Mouse (Mus musculus) neural tube, embryonic 11.5 days (tissue): ENCODE results near the gene D630045J12Rik. TPM values are rescaled to one million over a fixed set of nuclear protein-coding genes. Genes with fewer than 3 reads are reported as not detected.

Experiments
- ATAC-seq: fragments of 200-750 bp; cut with Nextera tagmentation; 2 replicates; pipeline ENCODE4 v1.8.0; 2017; ENCODE audit warnings: moderate number of reproducible peaks, mild to moderate bottlenecking, moderate TSS enrichment, moderate library complexity; ENCODE audit not compliant: insufficient read depth, low FRiP score, low TSS enrichment
- DNase-seq: peaks from one replicate; pipeline ENCODE4 v3.0.0-alpha.2; 2015; ENCODE audit warnings: low spot score
- H3K27ac ChIP-seq: fragments of 300-500 bp; sonication (generic); 2 replicates; pipeline ENCODE4 v1.5.1; 2014; ENCODE audit warnings: low read depth, mild to moderate bottlenecking, low read length
- H3K27me3 ChIP-seq: fragments of 300-500 bp; sonication (generic); 2 replicates; pipeline ENCODE4 v1.6.1; 2014; ENCODE audit warnings: mild to moderate bottlenecking, low read length, mixed read lengths; ENCODE audit not compliant: control insufficient read depth, insufficient read depth
- H3K36me3 ChIP-seq: fragments of 300-500 bp; sonication (generic); 2 replicates; pipeline ENCODE4 v1.6.1; 2014; ENCODE audit warnings: mild to moderate bottlenecking, low read length, moderate library complexity, mixed read lengths; ENCODE audit not compliant: control insufficient read depth, insufficient read depth
- H3K4me1 ChIP-seq: fragments of 300-500 bp; sonication (generic); 2 replicates; pipeline ENCODE4 v1.6.1; 2014; ENCODE audit warnings: low read length, mixed read lengths; ENCODE audit not compliant: control insufficient read depth, insufficient read depth
- H3K4me2 ChIP-seq: fragments of 300-500 bp; sonication (generic); 2 replicates; pipeline ENCODE4 v1.6.1; 2014; ENCODE audit warnings: low read depth, mild to moderate bottlenecking, moderate library complexity
- H3K4me3 ChIP-seq: fragments of 300-500 bp; sonication (generic); 2 replicates; pipeline ENCODE4 v1.5.1; 2014; ENCODE audit warnings: low read depth, low read length
- H3K9ac ChIP-seq: fragments of 300-500 bp; sonication (generic); 2 replicates; pipeline ENCODE4 v1.6.1; 2014; ENCODE audit warnings: mild to moderate bottlenecking, low read length
- H3K9me3 ChIP-seq: fragments of 300-500 bp; sonication (generic); 2 replicates; pipeline ENCODE4 v1.6.1; 2016; ENCODE audit warnings: low read length; ENCODE audit not compliant: control insufficient read depth
- WGBS: fragments of 180-500 bp; shearing (Covaris S2); extraction: QIAGEN DNeasy Blood & Tissue Kit; methylation state at CpG from one replicate; pipeline ENCODE4 v1.1.7; 2014; 5-methylcytosine and 5-hydroxymethylcytosine counted together
- polyA plus RNA-seq: library from polyadenylated mRNA; unstranded; fragments of >200 nt; fragmentation: Nextera tagmentation; extraction: Ambion mirVana; gene quantifications from 2 replicates; pipeline ENCODE4 v1.2.1, GENCODE M21; 2014

D630045J12Rik gene
- polyA plus RNA-seq, 1 experiment from 2014 or later: 13.5 TPM

GRCm38 (mm10) chr6:38160102-38160501, 93.7 kb downstream of the D630045J12Rik start:
- 0 out of 2 replicates have a peak, but pooled peaks have one; percentile 22 for ATAC-seq
- H3K4me2 ChIP-seq: no peak overlapping the region
- no peaks in the 10 kb centered on the region; the same call in 1 of the 2 replicates for H3K36me3 ChIP-seq
- WGBS: 25% methylated on average over 3 of the region's 3 CpGs
- no peak overlapping the region for H3K4me3 ChIP-seq
- peaks cover 34% of the 10 kb centered on the region for H3K4me1 ChIP-seq
- DNase-seq: peak; percentile 80
- H3K27ac ChIP-seq: no peak overlapping the region
- H3K27me3 ChIP-seq: no peaks in the 10 kb centered on the region
- no peaks in the 10 kb centered on the region for H3K9me3 ChIP-seq
- H3K9ac ChIP-seq: no peak overlapping the region

- Histone ChIP-seq H3K9me3 (no peaks in the 10 kb centered on the region), H3K4me2 (no peak overlapping the region), H3K9ac (no peak overlapping the region), H3K27me3 (no peaks in the 10 kb centered on the region), H3K36me3 (peaks cover 3% of the 10 kb centered on the region; the same call in 1 of the 2 replicates), H3K27ac (no peak overlapping the region), H3K4me1 (peaks cover 29% of the 10 kb centered on the region), H3K4me3 (no peak overlapping the region)
- 76% methylated on average over 4 of the region's 4 CpGs for WGBS
- DNase-seq (no peak), ATAC-seq (no peak)
Observed at GRCm38 (mm10) chr6:38159576-38159975, 94.2 kb downstream of the D630045J12Rik start.

GRCm38 (mm10) chr6:38157925-38158324, 95.9 kb downstream of the D630045J12Rik start:
- H3K4me2 ChIP-seq: no peak overlapping the region
- H3K27me3 ChIP-seq: no peaks in the 10 kb centered on the region
- no peak overlapping the region; the same call in 1 of the 2 replicates for H3K9ac ChIP-seq
- H3K4me1 ChIP-seq: peaks cover 18% of the 10 kb centered on the region
- ATAC-seq (no peak), DNase-seq (no peak)
- H3K4me3 ChIP-seq: no peak overlapping the region
- WGBS: 62% methylated on average over 16 of the region's 16 CpGs
- H3K9me3 ChIP-seq: no peaks in the 10 kb centered on the region
- no peak overlapping the region for H3K27ac ChIP-seq
- peaks cover 3% of the 10 kb centered on the region; the same call in 1 of the 2 replicates for H3K36me3 ChIP-seq

GRCm38 (mm10) chr6:38156204-38156603, 97.6 kb downstream of the D630045J12Rik start:
- no peak overlapping the region for H3K27ac ChIP-seq
- 0 out of 2 replicates have a peak, but pooled peaks cover 8% of the 10 kb centered on the region for H3K4me1 ChIP-seq

GRCm38 (mm10) chr6:38152305-38152704, 101.5 kb downstream of the D630045J12Rik start:
- Histone ChIP-seq H3K9me3 (no peaks in the 10 kb centered on the region), H3K27me3 (no peaks in the 10 kb centered on the region), H3K4me1 (no peaks in the 10 kb centered on the region), H3K4me2 (no peak overlapping the region), H3K27ac (no peak overlapping the region), H3K9ac (no peak overlapping the region), H3K36me3 (peaks cover 5% of the 10 kb centered on the region), H3K4me3 (no peak overlapping the region)
- no peak for DNase-seq
- ATAC-seq: no peak
- WGBS: 93% methylated on average over 11 of the region's 11 CpGs

More at GRCm38 (mm10) chr6:38156204-38156603, 97.6 kb downstream of the D630045J12Rik start:
- Histone ChIP-seq H3K36me3 (peaks cover 3% of the 10 kb centered on the region; the same call in 1 of the 2 replicates), H3K9ac (no peak overlapping the region), H3K9me3 (no peaks in the 10 kb centered on the region), H3K4me2 (no peak overlapping the region), H3K27me3 (no peaks in the 10 kb centered on the region), H3K4me3 (no peak overlapping the region)
- WGBS: 90% methylated on average over 5 of the region's 5 CpGs
- ATAC-seq (no peak), DNase-seq (no peak)

GRCm38 (mm10) chr6:38149483-38149882, 104.3 kb downstream of the D630045J12Rik start:
- no peak for DNase-seq
- Histone ChIP-seq H3K9me3 (no peaks in the 10 kb centered on the region), H3K36me3 (peaks cover 7% of the 10 kb centered on the region), H3K4me3 (no peak overlapping the region), H3K9ac (no peak overlapping the region), H3K27ac (no peak overlapping the region), H3K27me3 (no peaks in the 10 kb centered on the region), H3K4me1 (no peaks in the 10 kb centered on the region), H3K4me2 (no peak overlapping the region)
- WGBS: 92% methylated on average over 19 of the region's 19 CpGs
- no peak for ATAC-seq

GRCm38 (mm10) chr6:38148626-38149025, 105.2 kb downstream of the D630045J12Rik start:
- Histone ChIP-seq H3K9ac (no peak overlapping the region), H3K27me3 (no peaks in the 10 kb centered on the region), H3K36me3 (peaks cover 7% of the 10 kb centered on the region), H3K4me2 (no peak overlapping the region), H3K9me3 (no peaks in the 10 kb centered on the region), H3K27ac (no peak overlapping the region), H3K4me3 (no peak overlapping the region), H3K4me1 (no peaks in the 10 kb centered on the region)
- WGBS: 88% methylated on average over 10 of the region's 10 CpGs
- DNase-seq (no peak), ATAC-seq (no peak)

- WGBS: 89% methylated on average over 5 of the region's 5 CpGs
Observed at GRCm38 (mm10) chr6:38147301-38147700, 106.5 kb downstream of the D630045J12Rik start.

GRCm38 (mm10) chr6:38145463-38146065, 108.2 kb downstream of the D630045J12Rik start:
- Histone ChIP-seq H3K9ac (no peak overlapping the region), H3K27me3 (no peaks in the 10 kb centered on the region), H3K4me1 (no peaks in the 10 kb centered on the region), H3K36me3 (peaks cover 12% of the 10 kb centered on the region), H3K4me2 (no peak overlapping the region), H3K4me3 (no peak overlapping the region), H3K9me3 (no peaks in the 10 kb centered on the region), H3K27ac (no peak overlapping the region)
- no peak for ATAC-seq
- 65% methylated on average over 8 of the region's 8 CpGs for WGBS
- DNase-seq: no peak

More at GRCm38 (mm10) chr6:38147301-38147700, 106.5 kb downstream of the D630045J12Rik start:
- H3K36me3 ChIP-seq: peaks cover 10% of the 10 kb centered on the region
- H3K9me3 ChIP-seq: no peaks in the 10 kb centered on the region
- H3K27ac ChIP-seq: no peak overlapping the region
- no peak for ATAC-seq
- no peaks in the 10 kb centered on the region for H3K4me1 ChIP-seq
- no peak for DNase-seq
- H3K4me3 ChIP-seq: no peak overlapping the region
- no peaks in the 10 kb centered on the region for H3K27me3 ChIP-seq
- H3K4me2 ChIP-seq: no peak overlapping the region
- H3K9ac ChIP-seq: no peak overlapping the region
